Mouse (Mus musculus) ES-Bruce4 (cell line): ENCODE results near the gene Tmem161a.

Source experiments
- CTCF ChIP-seq: IDR thresholded peaks from one replicate; pipeline ENCODE4 v1.8.1; 2011; ENCODE audit warnings: low read depth, low read length
- EP300 ChIP-seq: IDR thresholded peaks from 2 replicates; pipeline ENCODE4 v1.6.1; 2011; ENCODE audit warnings: low read depth, low read length; ENCODE audit not compliant: insufficient read depth
- POLR2A ChIP-seq: IDR thresholded peaks from one replicate; pipeline ENCODE4 v1.8.1; 2011; ENCODE audit warnings: low read length; ENCODE audit not compliant: insufficient read depth

GRCm38 (mm10) chr8:70220911-70221310 is 48.8 kb downstream of the Tmem161a start:
- no peak for TF ChIP-seq POLR2A
- no peak for TF ChIP-seq EP300
- no peak for TF ChIP-seq CTCF
